Mouse (Mus musculus) adrenal gland, postnatal 0 days (tissue): ENCODE data around the gene Bax. TPM values are rescaled to one million over a fixed set of nuclear protein-coding genes. Genes with fewer than 3 reads are reported as not detected.

Experiments
- microRNA-seq: library from miRNA; unstranded; fragments of <30 nt; microRNA quantifications from one replicate; pipeline ENCODE4, GENCODE M21; 2016; ENCODE audit warnings: borderline replicate concordance; ENCODE audit not compliant: insufficient number of aligned reads
- polyA plus RNA-seq: library from polyadenylated mRNA; unstranded; fragments of >200 nt; fragmentation: Nextera tagmentation; extraction: Ambion mirVana; gene quantifications from 2 replicates; pipeline ENCODE4 v1.2.1, GENCODE M21; 2015

The Bax gene
- 172 and 189 TPM in 2 replicates for polyA plus RNA-seq

GRCm38 (mm10) chr7:45466283-45467089, at the start of gene Bax:
Gene Bax (minus strand): TSS chr7:45466898.

GRCm38 (mm10) chr7:45509912-45510787, 43.5 kb upstream of the Bax start, which contains the start of gene Nucb1:
Gene Nucb1 (minus strand): TSS chr7:45510406.

GRCm38 (mm10) chr7:45488293-45489204, 21.9 kb upstream of the Bax start, which contains the start of gene Dhdh:
Gene Dhdh (minus strand): TSS chr7:45488805.

GRCm38 (mm10) chr7:45486761-45487415, 20.2 kb upstream of the Bax start, which contains the start of gene Gm45808:
Gene Gm45808 (minus strand): TSS chr7:45486811.

GRCm38 (mm10) chr7:45481374-45481927, 14.8 kb upstream of the Bax start, which contains the start of gene Tulp2:
Gene Tulp2 (plus strand): TSS chr7:45481877.

GRCm38 (mm10) chr7:45459564-45460140, 7.0 kb downstream of the Bax start, which contains the start of gene Ftl1:
Gene Ftl1 (minus strand): TSS chr7:45459884.

GRCm38 (mm10) chr7:45437521-45438276, 29.0 kb downstream of the Bax start, which contains the start of gene Ruvbl2:
Gene Ruvbl2 (minus strand): TSS chr7:45438096.

GRCm38 (mm10) chr7:45434203-45435015, 32.3 kb downstream of the Bax start, which contains the start of gene Gys1:
Gene Gys1 (plus strand): TSS chr7:45434844.

GRCm38 (mm10) chr7:45420615-45420919, 46.1 kb downstream of the Bax start, which contains the start of gene Lhb:
Gene Lhb (plus strand): TSS chr7:45420820.

GRCm38 (mm10) chr7:45413113-45413863, 53.4 kb downstream of the Bax start, which contains the start of gene Ntf5:
Gene Ntf5 (plus strand): TSS chr7:45413695.

Small RNAs within 50 kb of the gene (microRNA-seq; reads per million reads assigned to microRNA genes)
- gene Gm22133, result not detected

Other genes starting within 250 kb of the Bax start
- 3.9 and 5.3 TPM in 2 replicates for gene Cd37, start 227.8 kb downstream of the Bax start, polyA plus RNA-seq
- 0.08 TPM in 1 of 2 replicates, not detected in the other for gene Slc6a16, start 225.8 kb downstream of the Bax start, polyA plus RNA-seq
- not detected in 2 replicates for gene Slc6a21, start 189.4 kb downstream of the Bax start, polyA plus RNA-seq
- gene Trpm4, start 133.1 kb downstream of the Bax start, polyA plus RNA-seq, result 12.4 and 14.0 TPM in 2 replicates
- 0.54 and 1.4 TPM in 2 replicates for gene Hrc, start 131.6 kb downstream of the Bax start, polyA plus RNA-seq
- gene Ppfia3, start 99.9 kb downstream of the Bax start, polyA plus RNA-seq, result 2.6 and 3.3 TPM in 2 replicates
- 3.1 and 3.2 TPM in 2 replicates for gene Lin7b, start 96.3 kb downstream of the Bax start, polyA plus RNA-seq
- gene Snrnp70, start 71.2 kb downstream of the Bax start, polyA plus RNA-seq, result 67.6 and 113 TPM in 2 replicates
- 0.06 and 0.09 TPM in 2 replicates for gene Kcna7, start 61.2 kb downstream of the Bax start, polyA plus RNA-seq
- 0.44 and 0.46 TPM in 2 replicates for gene Ntf5, start 53.2 kb downstream of the Bax start, polyA plus RNA-seq
- not detected in 2 replicates for gene Lhb, start 46.1 kb downstream of the Bax start, polyA plus RNA-seq
- 7.8 and 11.6 TPM in 2 replicates for gene Gys1, start 32.1 kb downstream of the Bax start, polyA plus RNA-seq
- 45.5 and 60.2 TPM in 2 replicates for gene Ruvbl2, start 28.8 kb downstream of the Bax start, polyA plus RNA-seq
- 4,437 and 5,089 TPM in 2 replicates for gene Ftl1, start 7.0 kb downstream of the Bax start, polyA plus RNA-seq
- 0.33 and 0.91 TPM in 2 replicates for gene Tulp2, start 15.0 kb upstream of the Bax start, polyA plus RNA-seq
- gene Gm45808, start 19.9 kb upstream of the Bax start, polyA plus RNA-seq, result 0.35 and 0.77 TPM in 2 replicates
- 9.9 and 22.7 TPM in 2 replicates for gene Dhdh, start 21.9 kb upstream of the Bax start, polyA plus RNA-seq
- 163 and 205 TPM in 2 replicates for gene Nucb1, start 43.5 kb upstream of the Bax start, polyA plus RNA-seq
- gene Ppp1r15a, start 59.4 kb upstream of the Bax start, polyA plus RNA-seq, result 25.5 and 32.7 TPM in 2 replicates
- gene Plekha4, start 59.4 kb upstream of the Bax start, polyA plus RNA-seq, result 8.4 and 12.0 TPM in 2 replicates
- 1.1 and 3.2 TPM in 2 replicates for gene Hsd17b14, start 88.0 kb upstream of the Bax start, polyA plus RNA-seq
- gene Bcat2, start 103.3 kb upstream of the Bax start, polyA plus RNA-seq, result 58.9 and 92.5 TPM in 2 replicates
- 0.57 and 1.8 TPM in 2 replicates for gene Fgf21, start 148.6 kb upstream of the Bax start, polyA plus RNA-seq
- 0.17 TPM in 1 of 2 replicates, not detected in the other for gene Fut1, start 150.4 kb upstream of the Bax start, polyA plus RNA-seq
- 0.21 and 0.27 TPM in 2 replicates for gene Izumo1, start 154.9 kb upstream of the Bax start, polyA plus RNA-seq
- gene Rasip1, start 160.6 kb upstream of the Bax start, polyA plus RNA-seq, result 7.4 and 12.5 TPM in 2 replicates
- gene Mamstr, start 173.1 kb upstream of the Bax start, polyA plus RNA-seq, result 5.8 and 7.0 TPM in 2 replicates
- 0.12 and 0.36 TPM in 2 replicates for gene Fut2, start 199.5 kb upstream of the Bax start, polyA plus RNA-seq
- 0.25 TPM in 1 of 2 replicates, not detected in the other for gene Ntn5, start 217.1 kb upstream of the Bax start, polyA plus RNA-seq
- gene Sec1, start 227.5 kb upstream of the Bax start, polyA plus RNA-seq, result 0.14 and 0.33 TPM in 2 replicates
- gene Car11, start 232.9 kb upstream of the Bax start, polyA plus RNA-seq, result 8.4 and 17.6 TPM in 2 replicates
- gene Dbp, start 238.2 kb upstream of the Bax start, polyA plus RNA-seq, result 40.4 and 69.7 TPM in 2 replicates
- gene Rpl18, start 248.6 kb upstream of the Bax start, polyA plus RNA-seq, result 795 and 838 TPM in 2 replicates